Mouse (Mus musculus): Measurements from ENCODE around the gene Vps29. TPM values are rescaled to one million over a fixed set of nuclear protein-coding genes. Genes with fewer than 3 reads are reported as not detected.

Gene Vps29
- polyA plus RNA-seq, 1 experiment: 148 TPM

- no peaks in the 10 kb centered on the region for H3K27me3 ChIP-seq (ENCODE audit: control insufficient read depth, insufficient read depth, insufficient read length)
- H3K79me3 ChIP-seq (ENCODE audit: low read depth): no peaks in the 10 kb centered on the region
- TF ChIP-seq CEBPB (IDR thresholded peaks at IDR 0.05; ENCODE audit: low read depth) (no peak), FOSL1 (IDR thresholded peaks at IDR 0.05; ENCODE audit: insufficient read depth, low read length, poor library complexity, severe bottlenecking) (no peak), MYOG (IDR thresholded peaks at IDR 0.05; ENCODE audit: control insufficient read depth, extremely low read depth, insufficient read length) (no peak), MAX (IDR thresholded peaks at IDR 0.05) (no peak), USF1 (IDR thresholded peaks at IDR 0.05; ENCODE audit: low read depth) (no peak), MYOD1 (IDR thresholded peaks at IDR 0.05; ENCODE audit: control insufficient read depth, insufficient read length, low read depth) (no peak), CTCF (IDR thresholded peaks at IDR 0.05; ENCODE audit: control insufficient read depth, insufficient read depth, insufficient read length) (no peak)
- peaks cover 13% of the 10 kb centered on the region for H3K36me3 ChIP-seq (ENCODE audit: control insufficient read depth, insufficient read depth)
- no peaks in the 10 kb centered on the region for H3K79me2 ChIP-seq (ENCODE audit: control insufficient read depth, insufficient read depth)
- no peak overlapping the region for H3ac ChIP-seq (ENCODE audit: control insufficient read depth, insufficient read length, low read depth)
- H3K4me3 ChIP-seq (ENCODE audit: insufficient read depth, poor library complexity, severe bottlenecking): no peak overlapping the region
Observed at GRCm38 (mm10) chr5:122325477-122325876, 28.7 kb upstream of the Vps29 start.

GRCm38 (mm10) chr5:122327283-122327682 is 26.9 kb upstream of the Vps29 start:
- TF ChIP-seq CEBPB (IDR thresholded peaks at IDR 0.05; ENCODE audit: low read depth) (no peak), FOSL1 (IDR thresholded peaks at IDR 0.05; ENCODE audit: insufficient read depth, low read length, poor library complexity, severe bottlenecking) (no peak), USF1 (IDR thresholded peaks at IDR 0.05; ENCODE audit: low read depth) (no peak), MAX (IDR thresholded peaks at IDR 0.05) (no peak), CTCF (IDR thresholded peaks at IDR 0.05; ENCODE audit: control insufficient read depth, insufficient read depth, insufficient read length) (no peak), MYOD1 (IDR thresholded peaks at IDR 0.05; ENCODE audit: control insufficient read depth, insufficient read length, low read depth) (no peak), MYOG (IDR thresholded peaks at IDR 0.05; ENCODE audit: control insufficient read depth, extremely low read depth, insufficient read length) (no peak)
- Histone ChIP-seq H3K4me3 (ENCODE audit: insufficient read depth, poor library complexity, severe bottlenecking) (no peak overlapping the region), H3ac (ENCODE audit: control insufficient read depth, insufficient read length, low read depth) (no peak overlapping the region), H3K79me2 (ENCODE audit: control insufficient read depth, insufficient read depth) (no peaks in the 10 kb centered on the region), H3K79me3 (ENCODE audit: low read depth) (no peaks in the 10 kb centered on the region), H3K27me3 (ENCODE audit: control insufficient read depth, insufficient read depth, insufficient read length) (no peaks in the 10 kb centered on the region), H3K36me3 (ENCODE audit: control insufficient read depth, insufficient read depth) (peaks cover 13% of the 10 kb centered on the region)

- peaks cover 13% of the 10 kb centered on the region for H3K36me3 ChIP-seq (ENCODE audit: control insufficient read depth, insufficient read depth)
Observed at GRCm38 (mm10) chr5:122330269-122330668, 23.9 kb upstream of the Vps29 start.

GRCm38 (mm10) chr5:122334682-122335081 is 19.5 kb upstream of the Vps29 start:
- TF ChIP-seq CEBPB (IDR thresholded peaks at IDR 0.05; ENCODE audit: low read depth) (no peak), CTCF (IDR thresholded peaks at IDR 0.05; ENCODE audit: control insufficient read depth, insufficient read depth, insufficient read length) (no peak), MYOD1 (IDR thresholded peaks at IDR 0.05; ENCODE audit: control insufficient read depth, insufficient read length, low read depth) (no peak), MAX (IDR thresholded peaks at IDR 0.05) (no peak), MYOG (IDR thresholded peaks at IDR 0.05; ENCODE audit: control insufficient read depth, extremely low read depth, insufficient read length) (no peak), FOSL1 (IDR thresholded peaks at IDR 0.05; ENCODE audit: insufficient read depth, low read length, poor library complexity, severe bottlenecking) (no peak), USF1 (IDR thresholded peaks at IDR 0.05; ENCODE audit: low read depth) (no peak)
- Histone ChIP-seq H3K27me3 (ENCODE audit: control insufficient read depth, insufficient read depth, insufficient read length) (no peaks in the 10 kb centered on the region), H3K4me3 (ENCODE audit: insufficient read depth, poor library complexity, severe bottlenecking) (no peak overlapping the region), H3K79me2 (ENCODE audit: control insufficient read depth, insufficient read depth) (no peaks in the 10 kb centered on the region), H3K79me3 (ENCODE audit: low read depth) (no peaks in the 10 kb centered on the region), H3ac (ENCODE audit: control insufficient read depth, insufficient read length, low read depth) (no peak overlapping the region), H3K36me3 (ENCODE audit: control insufficient read depth, insufficient read depth) (no peaks in the 10 kb centered on the region)

More at GRCm38 (mm10) chr5:122330269-122330668, 23.9 kb upstream of the Vps29 start:
- no peaks in the 10 kb centered on the region for H3K79me3 ChIP-seq (ENCODE audit: low read depth)
- H3ac ChIP-seq (ENCODE audit: control insufficient read depth, insufficient read length, low read depth): no peak overlapping the region
- no peak overlapping the region for H3K4me3 ChIP-seq (ENCODE audit: insufficient read depth, poor library complexity, severe bottlenecking)
- H3K79me2 ChIP-seq (ENCODE audit: control insufficient read depth, insufficient read depth): no peaks in the 10 kb centered on the region
- TF ChIP-seq MAX (IDR thresholded peaks at IDR 0.05): no peak
- no peak for TF ChIP-seq USF1 (IDR thresholded peaks at IDR 0.05; ENCODE audit: low read depth)
- TF ChIP-seq MYOD1 (IDR thresholded peaks at IDR 0.05; ENCODE audit: control insufficient read depth, insufficient read length, low read depth): no peak
- no peak for TF ChIP-seq CEBPB (IDR thresholded peaks at IDR 0.05; ENCODE audit: low read depth)
- no peak for TF ChIP-seq CTCF (IDR thresholded peaks at IDR 0.05; ENCODE audit: control insufficient read depth, insufficient read depth, insufficient read length)
- TF ChIP-seq FOSL1 (IDR thresholded peaks at IDR 0.05; ENCODE audit: insufficient read depth, low read length, poor library complexity, severe bottlenecking): no peak
- no peak for TF ChIP-seq MYOG (IDR thresholded peaks at IDR 0.05; ENCODE audit: control insufficient read depth, extremely low read depth, insufficient read length)
- no peaks in the 10 kb centered on the region for H3K27me3 ChIP-seq (ENCODE audit: control insufficient read depth, insufficient read depth, insufficient read length)

DNA sequence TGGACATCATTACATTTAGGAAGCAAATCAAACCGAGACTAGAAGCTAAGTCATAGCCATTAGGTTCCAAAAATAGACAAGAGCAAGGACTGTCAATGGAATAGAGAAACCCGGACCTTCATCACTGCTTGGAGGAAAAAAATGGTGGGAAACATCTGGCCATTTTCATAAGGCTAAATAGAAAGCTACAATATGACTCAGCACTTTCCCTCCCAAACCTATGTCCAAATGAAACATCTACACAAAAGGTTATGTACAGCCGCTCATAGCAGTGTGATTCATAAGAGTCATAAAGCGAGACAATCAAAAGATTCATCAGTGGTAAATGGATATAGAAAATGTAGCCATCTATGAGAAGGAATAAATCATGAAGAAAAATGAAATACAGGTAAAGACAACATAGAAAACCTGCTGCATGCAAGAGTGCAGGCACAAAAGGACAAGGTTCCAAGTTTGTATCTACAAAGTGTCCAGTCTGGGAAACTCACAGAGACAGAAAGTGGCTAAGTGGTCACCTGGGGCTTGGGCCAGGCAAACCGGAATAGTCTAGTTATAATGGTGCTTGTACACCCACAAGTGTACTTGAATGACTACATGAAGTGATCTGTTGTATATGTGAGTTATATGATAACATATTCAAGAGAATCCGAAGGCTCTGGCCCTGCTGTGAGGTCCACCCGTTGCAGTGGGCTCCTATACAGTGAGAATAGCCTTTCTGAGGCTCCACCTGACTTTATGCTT is 17.4 kb upstream of the Vps29 start:
- H3K79me3 ChIP-seq (ENCODE audit: low read depth): no peaks in the 10 kb centered on the region
- H3K36me3 ChIP-seq (ENCODE audit: control insufficient read depth, insufficient read depth): no peaks in the 10 kb centered on the region
- no peak overlapping the region for H3K4me3 ChIP-seq (ENCODE audit: insufficient read depth, poor library complexity, severe bottlenecking)
- H3K27me3 ChIP-seq (ENCODE audit: control insufficient read depth, insufficient read depth, insufficient read length): no peaks in the 10 kb centered on the region
- no peak overlapping the region for H3ac ChIP-seq (ENCODE audit: control insufficient read depth, insufficient read length, low read depth)
- TF ChIP-seq CTCF (IDR thresholded peaks at IDR 0.05; ENCODE audit: control insufficient read depth, insufficient read depth, insufficient read length) (no peak), USF1 (IDR thresholded peaks at IDR 0.05; ENCODE audit: low read depth) (no peak), CEBPB (IDR thresholded peaks at IDR 0.05; ENCODE audit: low read depth) (no peak), MYOD1 (IDR thresholded peaks at IDR 0.05; ENCODE audit: control insufficient read depth, insufficient read length, low read depth) (no peak), MAX (IDR thresholded peaks at IDR 0.05) (no peak), MYOG (IDR thresholded peaks at IDR 0.05; ENCODE audit: control insufficient read depth, extremely low read depth, insufficient read length) (no peak), FOSL1 (IDR thresholded peaks at IDR 0.05; ENCODE audit: insufficient read depth, low read length, poor library complexity, severe bottlenecking) (no peak)
- H3K79me2 ChIP-seq (ENCODE audit: control insufficient read depth, insufficient read depth): no peaks in the 10 kb centered on the region
